Mouse (Mus musculus): ENCODE data around the gene Tmem56.

- TF ChIP-seq TCF12 (IDR thresholded peaks at IDR 0.05; ENCODE audit: low read depth, low read length) (no peak), ZKSCAN1 (IDR thresholded peaks at IDR 0.05; ENCODE audit: low read depth, low read length) (no peak), GATA1 (IDR thresholded peaks at IDR 0.05; ENCODE audit: low read depth, low read length) (no peak), POLR2AphosphoS5 (IDR thresholded peaks at IDR 0.05; ENCODE audit: borderline replicate concordance, low read depth, low read length) (no peak), ETS1 (IDR thresholded peaks at IDR 0.05; ENCODE audit: low read depth, low read length) (no peak)
Observed at GRCm38 (mm10) chr3:121217011-121217410, 65.9 kb downstream of the Tmem56 start.
